Mouse (Mus musculus) spleen, adult 2 months (tissue): Measurements from ENCODE around the gene Zfyve21.

Experiments
- CTCF ChIP-seq: fragments of 200-500 bp; IDR thresholded peaks from 2 replicates; pipeline ENCODE4 v1.5.1; 2011; ENCODE audit warnings: mild to moderate bottlenecking, inconsistent platforms; ENCODE audit not compliant: insufficient read depth, insufficient read length, insufficient replicate concordance; ENCODE audit errors: extremely low read depth
- POLR2A ChIP-seq: fragments of 200-500 bp; IDR thresholded peaks from 2 replicates; pipeline ENCODE4 v1.6.1; 2011; ENCODE audit warnings: low read depth, low read length, inconsistent platforms

DNA sequence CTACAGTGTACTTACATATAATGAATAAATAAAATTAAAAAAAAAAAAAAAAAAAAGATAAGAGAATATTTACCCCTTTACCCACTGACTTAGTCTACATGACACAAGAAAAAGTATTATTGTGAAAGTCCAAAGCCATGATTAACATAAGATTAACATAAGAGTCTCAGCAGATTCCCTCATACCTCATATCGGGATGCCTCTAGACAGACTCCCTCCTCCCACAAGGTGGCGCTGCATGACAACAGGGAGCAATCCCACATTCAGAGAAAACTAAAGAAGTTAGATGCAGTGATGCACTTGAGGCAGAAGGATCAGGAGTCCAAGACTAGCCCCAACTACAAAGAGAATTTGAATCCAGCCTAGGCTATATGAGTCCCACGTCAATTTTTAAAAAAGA is 64.2 kb downstream of the Zfyve21 start:
- TF ChIP-seq POLR2A = no peak
- peak; percentile 93; the same call in 1 of the 2 replicates for TF ChIP-seq CTCF
